Comparison of ENCODE assay signal across 11 mouse cellular contexts in the genomic region with DNA sequence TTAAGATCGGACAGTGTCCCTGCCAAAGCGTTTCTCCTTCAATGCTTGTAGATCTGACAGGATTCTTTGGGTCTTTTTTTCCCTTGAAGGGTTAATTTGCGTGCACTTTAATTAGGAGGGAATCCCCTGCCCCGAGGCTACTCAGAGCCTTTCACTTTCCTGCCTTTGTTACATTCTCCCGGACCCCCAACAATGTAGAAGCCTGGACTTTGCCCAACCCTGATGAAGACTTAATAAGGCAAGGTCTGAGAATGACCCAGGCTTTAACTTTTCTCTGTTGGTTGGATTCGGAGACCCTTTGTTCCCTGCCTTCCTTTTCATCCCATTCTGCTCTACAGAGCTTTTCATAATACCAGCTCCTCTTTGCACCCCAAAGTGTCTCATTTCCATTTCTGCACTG. TPM values are rescaled to one million over a fixed set of nuclear protein-coding genes. Genes with fewer than 3 reads are reported as not detected.
A peak's percentile ranks its signal among the peaks of the same experiment; 100 is the strongest.
DNase-seq lines count a peak whose midpoint lies in the region; ATAC-seq lines count a peak whose summit lies in the region.
"Had no signal": no experiment of that assay in that cellular context is flagged by ENCODE, and none has a peak within 500 bp of the region (broad histone marks: within the 10 kb centered on the region; RNA-seq: fewer than 3 reads in every experiment).

No protein-coding gene starts in this region.

- H3K4me1 ChIP-seq in kidney, embryonic 16.5 days (ENCODE audit: insufficient read depth, low read length) = peaks cover 8% of the 10 kb centered on the region
- no peaks in the 10 kb centered on the region for H3K4me1 ChIP-seq in embryonic facial prominence, embryonic 14.5 days (ENCODE audit: control insufficient read depth, insufficient read depth, low read length)
- peaks cover 10% of the 10 kb centered on the region for H3K4me1 ChIP-seq in limb, embryonic 12.5 days (replicated peaks)

- peaks cover 9% of the 10 kb centered on the region; the same call in 1 of the 2 replicates for H3K9me3 ChIP-seq in kidney, embryonic 16.5 days (ENCODE audit: low read length)
- H3K9me3 ChIP-seq in embryonic facial prominence, embryonic 14.5 days (ENCODE audit: control insufficient read depth, low read length) = peaks cover 8% of the 10 kb centered on the region; the same call in 1 of the 2 replicates
- H3K9me3 ChIP-seq in limb, embryonic 12.5 days = peaks cover 13% of the 10 kb centered on the region; the same call in 1 of the 2 replicates

- DNase-seq in kidney, postnatal 10 days = no peak
- DNase-seq in embryonic facial prominence, embryonic 14.5 days (ENCODE audit: low spot score) = no peak
- peak; percentile 31 for DNase-seq in retina, embryonic 14.5 days (ENCODE audit: low spot score)
- no peak for DNase-seq in adrenal gland, postnatal 4 days (ENCODE audit: low spot score in 2 of 2)
- DNase-seq in left cerebral cortex, postnatal 10 days (ENCODE audit: extremely low spot score in 1 of 2, low spot score in 2 of 2) = no peak

- 70% methylated on average over 6 of the region's 6 CpGs for WGBS in kidney, embryonic 16.5 days
- WGBS in embryonic facial prominence, embryonic 14.5 days = 55% methylated on average over 6 of the region's 6 CpGs
- 82% methylated on average over 6 of the region's 6 CpGs for WGBS in limb, embryonic 12.5 days

- no peak overlapping the region for H3K9ac ChIP-seq in kidney, embryonic 16.5 days (replicated peaks; ENCODE audit: low read length)
- H3K9ac ChIP-seq in embryonic facial prominence, embryonic 14.5 days (ENCODE audit: low read depth, low read length) = 0 out of 2 replicates have a peak overlapping the region, but pooled peaks have one; percentile 3
- no peak overlapping the region for H3K9ac ChIP-seq in limb, embryonic 12.5 days (replicated peaks)

- intact Hi-C loops in left cerebral cortex, postnatal 10 days (cut with DNase I) = no loop called here

- H3K27ac ChIP-seq in kidney, embryonic 16.5 days (ENCODE audit: low read length) = no peak overlapping the region
- H3K27ac ChIP-seq in embryonic facial prominence, embryonic 14.5 days (replicated peaks; ENCODE audit: low read depth, low read length) = no peak overlapping the region; the same call in 1 of the 2 replicates
- no peak overlapping the region for H3K27ac ChIP-seq in limb, embryonic 12.5 days

- H3K4me3 ChIP-seq in kidney, embryonic 16.5 days (ENCODE audit: low read length) = no peak overlapping the region
- H3K4me3 ChIP-seq in embryonic facial prominence, embryonic 14.5 days (ENCODE audit: low read depth, low read length) = peak overlapping the region; percentile 63
- H3K4me3 ChIP-seq in limb, embryonic 12.5 days (replicated peaks) = peak overlapping the region; percentile 68

- H3K4me2 ChIP-seq in kidney, embryonic 16.5 days (replicated peaks; ENCODE audit: low read depth, low read length) = 0 out of 2 replicates have a peak overlapping the region, but pooled peaks have one; percentile 48
- H3K4me2 ChIP-seq in embryonic facial prominence, embryonic 14.5 days (ENCODE audit: low read depth, low read length) = peak overlapping the region; percentile 60
- peak overlapping the region; percentile 45 for H3K4me2 ChIP-seq in limb, embryonic 12.5 days

- no peak for ATAC-seq in kidney, embryonic 16.5 days (ENCODE audit: low FRiP score, low TSS enrichment)
- ATAC-seq in embryonic facial prominence, embryonic 14.5 days (ENCODE audit: low read depth) = no peak
- ATAC-seq in limb, embryonic 12.5 days (ENCODE audit: insufficient number of reproducible peaks, insufficient read depth, low FRiP score, low TSS enrichment, low read depth) = no peak
- ATAC-seq in monocyte, adult 5-6 weeks (replicated peaks; ENCODE audit: insufficient number of reproducible peaks, low FRiP score, low TSS enrichment, poor library complexity, severe bottlenecking) = no peak

- H3K27me3 ChIP-seq in kidney, embryonic 16.5 days (ENCODE audit: insufficient read depth, low read length) = no peaks in the 10 kb centered on the region; the same call in 1 of the 2 replicates
- H3K27me3 ChIP-seq in embryonic facial prominence, embryonic 14.5 days (replicated peaks; ENCODE audit: control insufficient read depth, insufficient read depth, low read length) = no peaks in the 10 kb centered on the region
- H3K27me3 ChIP-seq in limb, embryonic 12.5 days = 0 out of 2 replicates have a peak, but pooled peaks cover 4% of the 10 kb centered on the region

- H3K36me3 ChIP-seq in kidney, embryonic 16.5 days (ENCODE audit: insufficient read depth, low read length) = no peaks in the 10 kb centered on the region
- H3K36me3 ChIP-seq in embryonic facial prominence, embryonic 14.5 days (ENCODE audit: control insufficient read depth, insufficient read depth, low read length) = no peaks in the 10 kb centered on the region
- H3K36me3 ChIP-seq in limb, embryonic 12.5 days = no peaks in the 10 kb centered on the region

RNA-seq across cellular contexts. Expression of gene Mkrn3, which starts 0.6 kb away (rescaled TPM):
- 5.1 and 5.2 TPM in 2 replicates for polyA plus RNA-seq in kidney, embryonic 16.5 days (2015; fragmentation: Nextera tagmentation; extraction: Ambion mirVana)
- 6.2 TPM in 2 replicates for polyA plus RNA-seq in embryonic facial prominence, embryonic 14.5 days (2014; fragmentation: Nextera tagmentation; extraction: Ambion mirVana)
- polyA plus RNA-seq in limb, embryonic 12.5 days (2016; fragmentation: Nextera tagmentation; extraction: Ambion mirVana) = 8.3 and 9.1 TPM in 2 replicates
- 1 to 10 TPM; 4.1 TPM for total RNA-seq in adrenal gland, postnatal 4 days (2021)
- total RNA-seq in monocyte, adult 5-6 weeks (2017) = 0.39 TPM in 1 of 3 replicates, not detected in the others
- total RNA-seq in left cerebral cortex, postnatal 10 days (2021) = 10 to 100 TPM; 17.5 to 20.7 TPM
- total RNA-seq: MEL; neutrophil, adult 5-6 weeks had no signal

RNA-seq across cellular contexts. Expression of gene Peg12, which starts 43.7 kb away (rescaled TPM):
- 24.2 and 25.4 TPM in 2 replicates for polyA plus RNA-seq in kidney, embryonic 16.5 days (2015; fragmentation: Nextera tagmentation; extraction: Ambion mirVana)
- 26.3 and 33.5 TPM in 2 replicates for polyA plus RNA-seq in embryonic facial prominence, embryonic 14.5 days (2014; fragmentation: Nextera tagmentation; extraction: Ambion mirVana)
- polyA plus RNA-seq in limb, embryonic 12.5 days (2016; fragmentation: Nextera tagmentation; extraction: Ambion mirVana) = 48.3 and 49.4 TPM in 2 replicates
- total RNA-seq in adrenal gland, postnatal 4 days (2021) = 1 to 10 TPM; 6.0 to 8.3 TPM
- 0.48 to 0.68 TPM (median 0.53 TPM) in 3 replicates for total RNA-seq in monocyte, adult 5-6 weeks (2017)
- total RNA-seq in left cerebral cortex, postnatal 10 days (2021) = 1 to 10 TPM; 1.2 TPM
- total RNA-seq: MEL; neutrophil, adult 5-6 weeks had no signal

RNA-seq across cellular contexts. Expression of gene Magel2, which starts 43.8 kb away (rescaled TPM):
- 0.74 and 1.1 TPM in 2 replicates for polyA plus RNA-seq in kidney, embryonic 16.5 days (2015; fragmentation: Nextera tagmentation; extraction: Ambion mirVana)
- 12.9 and 13.3 TPM in 2 replicates for polyA plus RNA-seq in embryonic facial prominence, embryonic 14.5 days (2014; fragmentation: Nextera tagmentation; extraction: Ambion mirVana)
- polyA plus RNA-seq in limb, embryonic 12.5 days (2016; fragmentation: Nextera tagmentation; extraction: Ambion mirVana) = 3.6 and 4.2 TPM in 2 replicates
- total RNA-seq in adrenal gland, postnatal 4 days (2021) = 10 to 100 TPM; 10.2 to 12.6 TPM
- not detected in 3 replicates for total RNA-seq in monocyte, adult 5-6 weeks (2017)
- 1 to 10 TPM; 6.3 to 6.8 TPM for total RNA-seq in left cerebral cortex, postnatal 10 days (2021)
- total RNA-seq: gastrocnemius, postnatal 25 days; MEL; neutrophil, adult 5-6 weeks had no signal
